Mouse (Mus musculus): ENCODE data around the gene Gpr4. TPM values are rescaled to one million over a fixed set of nuclear protein-coding genes. Genes with fewer than 3 reads are reported as not detected.

Gene Gpr4
- polyA plus RNA-seq, 1 experiment from 2014 or later = 2.3 TPM

DNA sequence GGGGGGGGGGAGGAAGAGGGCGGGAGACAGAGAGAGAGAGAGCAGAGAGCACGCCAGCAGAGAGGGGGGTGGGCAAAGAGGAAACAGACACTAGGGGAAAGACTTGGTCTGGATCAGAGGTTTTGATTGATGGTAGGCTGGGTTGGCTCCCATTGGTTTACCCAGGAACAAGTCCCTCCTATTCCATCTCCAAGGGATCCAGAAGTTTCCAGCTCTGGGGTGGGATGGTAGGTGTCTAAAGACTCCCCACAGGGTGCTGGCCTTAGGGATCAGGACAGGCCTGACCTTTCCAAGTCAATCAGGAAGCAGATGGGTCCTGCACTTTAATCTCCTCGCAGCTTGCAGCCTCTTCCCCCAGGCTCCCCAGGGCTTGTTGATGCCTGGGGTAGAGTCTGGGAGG, 5.6 kb downstream of the Gpr4 start:
- Histone ChIP-seq H3K27me3 (peaks cover 16% of the 10 kb centered on the region; the same call in 1 of the 2 replicates), H3K9ac (no peak overlapping the region)
- WGBS = 12% methylated on average over 2 of the region's 3 CpGs

DNA sequence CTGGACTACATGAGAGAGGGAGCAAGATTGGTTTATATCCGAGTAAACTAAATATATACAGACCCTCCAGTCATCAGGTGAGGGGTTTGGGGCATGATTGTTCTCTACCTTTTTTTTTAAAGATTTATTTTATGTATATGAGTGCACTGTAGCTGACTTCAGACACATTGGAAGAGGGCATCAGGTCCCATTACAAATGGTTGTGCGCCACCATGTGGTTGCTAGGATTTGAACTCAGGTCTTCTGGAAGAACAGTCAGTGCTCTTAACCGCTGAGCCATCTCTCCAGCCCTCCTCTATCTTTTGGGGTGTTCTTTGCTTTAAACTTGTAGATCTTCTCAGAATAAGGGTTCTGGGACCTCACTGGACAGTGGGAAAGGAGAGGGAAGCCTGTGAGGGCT, 7.7 kb downstream of the Gpr4 start:
- Histone ChIP-seq H3K36me3 (peaks cover 5% of the 10 kb centered on the region; the same call in 1 of the 2 replicates), H3K4me3 (no peak overlapping the region), H3K27me3 (0 out of 2 replicates have a peak, but pooled peaks cover 6% of the 10 kb centered on the region), H3K9me3 (no peaks in the 10 kb centered on the region), H3K27ac (no peak overlapping the region), H3K4me1 (replicated peaks) (peaks cover 4% of the 10 kb centered on the region), H3K4me2 (no peak overlapping the region), H3K9ac (no peak overlapping the region)
- no peak for ATAC-seq (ENCODE audit: low FRiP score)
- 71% methylated on average over 3 of the region's 3 CpGs for WGBS

More for the DNA sequence above, 5.6 kb downstream of the Gpr4 start:
- peaks cover 4% of the 10 kb centered on the region for H3K4me1 ChIP-seq (replicated peaks)
- H3K9me3 ChIP-seq = no peaks in the 10 kb centered on the region
- H3K27ac ChIP-seq = no peak overlapping the region
- no peak for ATAC-seq (ENCODE audit: low FRiP score)
- no peak overlapping the region for H3K4me3 ChIP-seq
- no peak overlapping the region for H3K4me2 ChIP-seq
- peaks cover 5% of the 10 kb centered on the region; the same call in 1 of the 2 replicates for H3K36me3 ChIP-seq

DNA sequence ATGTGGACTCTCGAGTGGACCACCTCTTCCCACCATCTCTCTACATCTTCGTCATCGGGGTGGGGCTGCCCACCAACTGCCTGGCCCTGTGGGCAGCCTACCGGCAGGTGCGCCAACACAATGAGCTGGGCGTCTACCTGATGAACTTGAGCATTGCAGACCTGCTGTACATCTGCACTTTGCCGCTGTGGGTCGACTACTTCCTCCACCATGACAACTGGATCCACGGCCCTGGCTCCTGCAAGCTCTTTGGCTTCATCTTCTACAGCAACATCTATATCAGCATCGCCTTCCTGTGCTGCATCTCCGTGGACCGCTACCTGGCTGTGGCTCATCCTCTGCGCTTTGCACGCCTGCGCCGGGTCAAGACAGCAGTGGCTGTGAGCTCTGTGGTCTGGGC, 9.9 kb downstream of the Gpr4 start:
- no peak for ATAC-seq (ENCODE audit: low FRiP score)
- peaks cover 7% of the 10 kb centered on the region for H3K4me1 ChIP-seq (replicated peaks)
- 0 out of 2 replicates have a peak, but pooled peaks cover 3% of the 10 kb centered on the region for H3K27me3 ChIP-seq
- no peak overlapping the region for H3K4me2 ChIP-seq
- no peaks in the 10 kb centered on the region for H3K9me3 ChIP-seq
- no peak overlapping the region for H3K4me3 ChIP-seq
- H3K36me3 ChIP-seq = peaks cover 12% of the 10 kb centered on the region
- no peak overlapping the region for H3K27ac ChIP-seq
- WGBS = 95% methylated on average over 16 of the region's 16 CpGs
- H3K9ac ChIP-seq = no peak overlapping the region

DNA sequence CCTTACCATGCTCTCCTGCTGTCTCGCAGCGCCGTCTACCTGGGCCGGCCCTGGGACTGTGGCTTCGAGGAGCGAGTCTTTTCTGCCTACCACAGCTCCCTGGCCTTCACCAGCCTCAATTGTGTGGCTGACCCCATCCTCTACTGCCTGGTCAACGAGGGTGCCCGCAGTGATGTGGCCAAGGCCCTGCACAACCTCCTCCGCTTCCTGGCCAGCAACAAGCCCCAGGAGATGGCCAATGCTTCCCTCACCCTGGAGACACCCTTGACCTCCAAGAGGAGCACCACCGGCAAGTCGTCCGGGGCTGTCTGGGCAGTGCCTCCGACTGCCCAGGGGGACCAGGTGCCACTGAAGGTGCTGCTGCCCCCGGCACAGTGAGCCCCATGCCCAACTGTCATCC, 10.5 kb downstream of the Gpr4 start:
- Histone ChIP-seq H3K9me3 (no peaks in the 10 kb centered on the region), H3K9ac (no peak overlapping the region), H3K36me3 (peaks cover 12% of the 10 kb centered on the region), H3K27me3 (0 out of 2 replicates have a peak, but pooled peaks cover 3% of the 10 kb centered on the region), H3K4me2 (no peak overlapping the region), H3K4me1 (replicated peaks) (peaks cover 9% of the 10 kb centered on the region), H3K27ac (no peak overlapping the region), H3K4me3 (no peak overlapping the region)
- 89% methylated on average over 14 of the region's 14 CpGs for WGBS
- no peak for ATAC-seq (ENCODE audit: low FRiP score)

DNA sequence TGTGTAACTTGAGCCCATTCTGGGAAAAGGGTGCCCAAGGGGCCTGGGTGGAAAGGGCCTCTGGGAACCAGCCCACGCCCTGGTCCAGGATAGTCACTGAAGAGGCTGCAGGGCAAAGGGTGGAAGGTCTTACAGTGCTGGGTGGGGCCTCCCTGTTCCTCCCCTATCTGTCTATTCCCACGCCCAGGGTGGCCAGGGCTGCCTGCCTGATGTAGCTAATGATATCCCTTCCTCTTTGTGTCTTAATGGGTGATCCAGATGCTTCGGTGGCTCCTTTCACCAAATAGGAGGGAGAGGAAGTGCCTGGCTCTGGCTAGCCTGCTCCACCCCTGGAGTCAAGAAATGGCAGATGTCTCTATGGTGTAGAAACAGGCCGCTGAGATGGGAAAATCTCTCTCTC, 12.6 kb downstream of the Gpr4 start:
- Histone ChIP-seq H3K9ac (no peak overlapping the region; the same call in 1 of the 2 replicates), H3K27me3 (no peaks in the 10 kb centered on the region), H3K4me2 (no peak overlapping the region), H3K4me3 (no peak overlapping the region), H3K27ac (no peak overlapping the region), H3K9me3 (no peaks in the 10 kb centered on the region), H3K36me3 (peaks cover 12% of the 10 kb centered on the region), H3K4me1 (replicated peaks) (peaks cover 18% of the 10 kb centered on the region)
- 89% methylated on average over 4 of the region's 4 CpGs for WGBS
- ATAC-seq (ENCODE audit: low FRiP score) = no peak

DNA sequence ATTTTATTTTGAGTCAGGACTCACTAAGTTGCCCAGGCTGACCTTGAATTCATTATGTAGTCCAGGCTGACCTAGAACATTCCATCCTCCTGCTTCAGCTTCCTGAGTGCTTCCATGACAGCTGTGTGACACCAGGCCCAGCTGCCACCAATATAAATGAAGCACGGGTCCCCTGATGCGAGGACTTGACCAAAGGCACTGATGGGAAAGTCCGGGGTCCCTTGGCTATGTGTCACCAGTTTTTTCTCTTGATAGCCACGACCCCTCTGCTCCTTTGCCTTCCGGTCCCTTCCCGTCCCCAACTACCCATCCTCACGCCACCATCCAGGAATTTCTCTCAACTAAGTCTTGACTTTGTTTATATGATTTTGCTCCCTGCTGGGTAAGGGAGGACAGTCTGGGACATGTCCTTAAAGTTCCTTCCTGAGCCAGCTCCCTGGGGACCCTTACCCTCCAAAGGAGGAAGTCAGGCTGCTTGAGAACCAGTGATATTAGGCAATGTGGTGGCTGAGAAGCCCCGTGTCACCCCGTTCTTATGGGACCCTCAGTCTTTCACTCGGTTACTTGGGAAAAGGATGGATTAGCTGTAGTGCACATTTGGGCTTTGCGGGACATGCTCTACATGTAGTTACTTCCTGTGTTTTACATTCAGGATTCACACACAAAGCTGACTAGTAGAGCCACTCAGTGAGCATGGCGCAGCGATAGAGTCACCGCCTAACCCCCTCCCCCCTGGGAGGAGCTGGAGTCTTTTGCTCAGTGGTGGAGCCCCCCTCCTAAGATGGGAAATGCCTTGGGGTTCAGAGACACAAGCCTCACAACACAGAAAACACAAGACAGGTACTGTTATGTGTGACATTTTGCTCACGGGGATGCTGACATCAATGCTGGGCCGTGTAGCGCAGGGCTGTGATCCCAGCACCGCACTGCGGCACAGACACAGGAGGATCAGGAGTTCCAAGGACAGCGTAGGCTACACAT, 14.8 kb downstream of the Gpr4 start:
- Histone ChIP-seq H3K36me3 (peaks cover 15% of the 10 kb centered on the region), H3K27ac (peak overlapping the region; percentile 99), H3K9ac (peak overlapping the region; percentile 85), H3K27me3 (no peaks in the 10 kb centered on the region), H3K4me3 (peak overlapping the region; percentile 64), H3K9me3 (no peaks in the 10 kb centered on the region), H3K4me2 (peak overlapping the region; percentile 86), H3K4me1 (replicated peaks) (peaks cover 26% of the 10 kb centered on the region)
- ATAC-seq (ENCODE audit: low FRiP score) = peak; percentile 37
- 18% methylated on average over 20 of the region's 20 CpGs for WGBS

DNA sequence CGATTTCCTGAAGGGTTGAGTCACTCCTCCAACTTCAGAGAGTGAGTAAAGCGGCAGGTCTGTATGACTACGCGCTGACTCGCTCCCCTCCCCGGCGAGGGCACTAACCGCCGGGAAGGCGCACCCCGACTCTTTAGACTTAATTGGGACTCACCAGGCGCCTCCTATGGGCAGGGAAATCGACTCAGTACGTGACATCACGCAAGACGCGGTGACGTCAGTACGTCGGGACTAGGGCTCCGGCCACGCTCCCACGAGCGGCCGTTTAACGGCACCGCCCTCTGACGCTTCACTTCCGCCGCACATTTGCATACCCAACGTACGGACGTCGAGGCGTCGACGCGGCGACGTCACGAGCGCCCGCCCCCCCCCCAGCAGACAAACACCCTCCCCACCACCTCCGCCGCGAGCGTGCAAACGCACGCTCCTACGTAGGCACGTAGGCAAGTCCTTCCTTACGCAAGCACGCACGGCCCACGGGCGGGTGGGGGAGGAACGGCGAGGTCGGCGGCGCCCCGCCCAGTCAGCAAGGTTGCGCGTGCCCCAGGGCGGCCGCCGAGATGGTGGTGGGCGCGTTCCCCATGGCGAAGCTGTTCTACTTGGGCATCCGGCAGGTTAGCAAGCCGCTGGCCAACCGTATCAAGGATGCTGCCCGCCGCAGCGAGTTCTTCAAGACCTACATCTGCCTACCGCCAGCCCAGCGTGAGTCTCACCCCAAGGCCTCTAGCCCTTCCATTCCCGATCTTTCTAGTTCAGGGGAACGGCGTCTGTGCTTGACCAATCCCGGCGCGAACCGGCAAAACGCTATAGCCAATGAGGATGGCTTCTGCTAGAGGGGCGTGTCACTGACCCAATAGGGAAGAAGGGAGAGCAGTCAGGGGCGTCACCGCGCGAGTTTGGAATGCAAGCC, 15.8 kb downstream of the Gpr4 start, which contains the start of gene Opa3:
Opa3 (plus strand) TSS at position 452 of the 910 bp plus-strand sequence.
- peak within 1 kb of the TSS; percentile 85 for H3K9ac ChIP-seq
- H3K36me3 ChIP-seq = peaks cover 19% of the 10 kb centered on the region
- peak; percentile 96 for ATAC-seq (ENCODE audit: low FRiP score)
- H3K27me3 ChIP-seq = no peaks in the 10 kb centered on the region
- H3K27ac ChIP-seq = peak within 1 kb of the TSS; percentile 99
- peak within 1 kb of the TSS; percentile 86 for H3K4me2 ChIP-seq
- WGBS = under 1% methylated on average over 87 of the region's 91 CpGs
- peak within 1 kb of the TSS; percentile 64 for H3K4me3 ChIP-seq
- H3K9me3 ChIP-seq = no peaks in the 10 kb centered on the region
- peaks cover 30% of the 10 kb centered on the region for H3K4me1 ChIP-seq (replicated peaks)

DNA sequence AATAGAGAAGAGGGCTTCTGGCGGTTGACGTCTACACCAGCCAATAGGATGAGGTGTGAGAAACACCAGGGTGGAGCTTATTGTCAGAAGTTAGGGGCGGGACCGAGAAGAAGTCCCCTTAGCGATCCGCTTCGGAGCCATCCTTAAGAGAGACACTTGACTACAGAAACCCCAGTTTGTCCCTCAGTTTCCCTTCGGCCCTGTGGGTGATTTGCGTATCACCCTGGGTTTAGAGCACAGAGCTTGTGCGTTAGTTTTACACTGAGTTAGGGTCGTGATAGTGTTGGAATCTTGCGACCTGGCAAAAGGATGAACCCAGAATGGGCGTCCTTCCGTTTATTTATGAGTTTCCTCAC, 16.4 kb downstream of the Gpr4 start:
- peak overlapping the region; percentile 64 for H3K4me3 ChIP-seq
- no peaks in the 10 kb centered on the region for H3K27me3 ChIP-seq
- under 1% methylated on average over 14 of the region's 14 CpGs for WGBS
- peak overlapping the region; percentile 82 for H3K9ac ChIP-seq
- ATAC-seq (ENCODE audit: low FRiP score) = no peak
- H3K27ac ChIP-seq = peak overlapping the region; percentile 99
- H3K36me3 ChIP-seq = peaks cover 20% of the 10 kb centered on the region
- H3K4me1 ChIP-seq (replicated peaks) = peaks cover 30% of the 10 kb centered on the region
- no peaks in the 10 kb centered on the region for H3K9me3 ChIP-seq
- H3K4me2 ChIP-seq = peak overlapping the region; percentile 85

DNA sequence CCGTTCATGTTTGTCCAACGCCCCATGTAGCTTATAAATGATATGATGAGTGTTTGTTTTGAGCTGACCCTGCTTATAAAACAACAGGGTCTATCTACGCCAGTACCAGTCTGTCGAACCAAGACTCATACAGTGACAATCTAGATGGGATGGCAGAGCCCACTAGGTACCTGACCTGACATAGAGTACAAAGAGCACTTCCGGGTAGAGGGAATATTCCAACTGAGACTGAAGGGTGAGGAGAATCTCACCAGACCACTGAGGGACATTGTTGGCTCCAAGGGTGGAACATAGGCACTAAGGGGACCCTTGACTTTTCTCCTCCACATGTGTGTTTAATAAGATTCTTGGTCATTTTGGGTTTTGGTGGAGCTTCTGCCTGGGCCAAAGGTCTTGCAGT, 17.1 kb downstream of the Gpr4 start:
- WGBS = 55% methylated on average over 5 of the region's 5 CpGs
- Histone ChIP-seq H3K27me3 (no peaks in the 10 kb centered on the region), H3K9me3 (no peaks in the 10 kb centered on the region), H3K4me2 (peak overlapping the region; percentile 85), H3K9ac (peak overlapping the region; percentile 82), H3K36me3 (peaks cover 20% of the 10 kb centered on the region), H3K27ac (peak overlapping the region; percentile 99), H3K4me3 (peak overlapping the region; percentile 64), H3K4me1 (replicated peaks) (peaks cover 30% of the 10 kb centered on the region)
- ATAC-seq (ENCODE audit: low FRiP score) = no peak

DNA sequence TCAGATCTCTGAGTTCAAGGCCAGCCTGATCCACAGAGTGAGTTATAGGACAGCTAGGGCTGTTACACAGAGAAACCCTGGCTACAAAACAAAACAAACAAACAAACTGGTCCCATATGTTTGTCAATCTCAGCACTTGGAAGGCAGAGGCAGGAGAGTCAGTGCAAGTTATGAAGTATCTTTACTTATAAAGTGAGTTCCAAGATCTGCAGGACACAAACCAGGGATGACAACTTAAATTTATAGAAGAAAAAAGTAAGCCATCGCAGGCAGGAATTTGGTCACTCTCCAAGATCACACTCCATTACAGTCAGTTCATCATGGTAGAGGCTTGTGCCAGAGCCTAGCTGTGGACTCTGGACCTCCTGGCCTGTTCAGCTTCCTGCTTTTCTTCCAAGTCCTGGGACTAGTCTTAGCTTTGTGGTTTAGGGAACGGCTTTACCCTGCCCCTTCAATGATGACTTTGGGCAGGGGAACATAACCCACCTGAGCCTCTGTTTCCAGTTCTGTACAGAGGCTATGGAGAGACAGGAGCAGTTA, 17.8 kb downstream of the Gpr4 start:
- H3K27me3 ChIP-seq = no peaks in the 10 kb centered on the region
- H3K36me3 ChIP-seq = peaks cover 20% of the 10 kb centered on the region
- peaks cover 30% of the 10 kb centered on the region for H3K4me1 ChIP-seq (replicated peaks)
- ATAC-seq (ENCODE audit: low FRiP score) = no peak
- peak overlapping the region; percentile 85 for H3K4me2 ChIP-seq
- H3K27ac ChIP-seq = no peak overlapping the region
- H3K9ac ChIP-seq = peak overlapping the region; percentile 82
- H3K4me3 ChIP-seq = peak overlapping the region; percentile 64
- no peaks in the 10 kb centered on the region for H3K9me3 ChIP-seq
- WGBS = 98% methylated on average over 2 of the region's 2 CpGs

DNA sequence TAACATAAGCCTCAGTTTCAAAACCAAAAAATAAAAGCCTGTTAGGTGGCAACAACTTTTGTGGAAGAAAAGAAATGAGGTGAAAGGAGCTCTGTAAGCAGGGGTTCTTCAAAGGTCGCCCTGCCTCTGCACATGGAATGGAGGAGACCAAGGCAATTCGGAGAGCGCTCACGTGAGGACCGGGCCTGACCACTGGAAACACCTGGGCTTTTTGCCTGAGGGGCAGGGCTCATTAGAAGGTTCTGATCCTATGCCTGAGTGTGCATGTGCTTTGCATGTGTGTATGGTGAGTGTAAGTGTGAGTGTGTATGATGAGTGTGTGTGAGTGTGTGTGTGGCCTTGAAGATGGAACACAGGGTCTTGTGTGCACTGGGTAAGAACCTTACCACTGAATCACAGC, 18.6 kb downstream of the Gpr4 start:
- ATAC-seq (ENCODE audit: low FRiP score) = no peak
- H3K36me3 ChIP-seq = peaks cover 15% of the 10 kb centered on the region
- WGBS = 96% methylated on average over 5 of the region's 5 CpGs
- no peaks in the 10 kb centered on the region for H3K27me3 ChIP-seq
- H3K9ac ChIP-seq = peak overlapping the region; percentile 82; the same call in 1 of the 2 replicates
- no peaks in the 10 kb centered on the region for H3K9me3 ChIP-seq
- H3K4me3 ChIP-seq = no peak overlapping the region
- peaks cover 30% of the 10 kb centered on the region for H3K4me1 ChIP-seq (replicated peaks)
- no peak overlapping the region for H3K27ac ChIP-seq
- H3K4me2 ChIP-seq = no peak overlapping the region

DNA sequence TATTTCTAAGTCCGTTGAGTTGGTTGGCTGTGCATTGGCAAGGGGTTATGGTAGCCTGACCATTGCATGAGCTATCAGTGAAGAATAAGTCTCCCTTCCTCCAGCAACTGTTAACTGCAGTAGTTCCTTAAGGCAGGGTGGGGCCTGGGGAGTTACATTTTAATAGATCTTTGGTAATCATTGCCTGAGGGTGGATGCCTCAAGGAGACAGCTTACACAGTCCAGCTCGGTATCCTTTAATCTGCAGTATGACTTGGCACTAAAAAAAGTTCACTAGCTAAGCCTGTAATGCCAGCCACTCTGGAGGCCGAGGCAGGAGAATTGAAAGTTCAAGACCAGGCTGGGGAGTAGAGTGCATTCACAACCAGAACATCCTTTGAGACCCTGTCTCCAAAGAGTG, 19.5 kb downstream of the Gpr4 start:
- 91% methylated on average over 3 of the region's 3 CpGs for WGBS
- no peak overlapping the region for H3K4me3 ChIP-seq
- ATAC-seq (ENCODE audit: low FRiP score) = no peak

More for the DNA sequence above, 19.5 kb downstream of the Gpr4 start:
- peaks cover 32% of the 10 kb centered on the region for H3K4me1 ChIP-seq (replicated peaks)
- H3K9ac ChIP-seq = no peak overlapping the region
- no peaks in the 10 kb centered on the region for H3K9me3 ChIP-seq
- H3K36me3 ChIP-seq = peaks cover 14% of the 10 kb centered on the region
- H3K4me2 ChIP-seq = no peak overlapping the region
- no peaks in the 10 kb centered on the region for H3K27me3 ChIP-seq
- no peak overlapping the region for H3K27ac ChIP-seq

All from hindbrain, embryonic 13.5 days (tissue).